Mouse (Mus musculus) T-helper 2 cell (primary cell): ENCODE data around the gene Scml2.
"Not testable (repeated sequence)": the region's sequence is repeated elsewhere in the genome, so short reads cannot be mapped to it uniquely, and the experiment has no call there.

Experiments
- in situ Hi-C: fragments of 300-600 bp; cut with MboI, MseI; formaldehyde crosslinking; loops from one replicate; pipeline ENCODE4 v1.15.1; 2025; ENCODE audit warnings: high pct_unique_total_duplicates

Gene Scml2

GRCm38 (mm10) chrX:161116893-161117292, at the start of gene Scml2:
Scml2 (plus strand) TSS chrX:161117193.
- in situ Hi-C loops = not testable (repeated sequence)

DNA sequence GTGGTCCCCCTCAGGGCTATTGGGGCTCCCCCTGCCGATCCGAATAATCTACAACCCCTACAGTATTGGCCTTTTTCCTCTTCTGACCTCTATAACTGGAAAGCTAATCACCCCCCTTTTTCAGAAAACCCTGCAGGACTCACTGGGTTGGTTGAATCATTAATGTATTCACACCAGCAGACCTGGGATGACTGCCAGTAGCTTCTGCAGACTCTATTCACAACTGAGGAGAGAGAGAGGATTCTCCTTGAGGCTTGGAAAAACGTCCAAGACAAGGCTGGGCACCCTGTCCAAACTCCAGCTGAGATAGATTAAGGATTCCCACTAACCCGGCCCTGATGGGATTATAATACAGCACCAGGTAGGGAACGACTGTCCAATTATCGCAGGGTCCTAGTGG, 41.4 kb upstream of the Scml2 start:
- in situ Hi-C loops = loop anchor here (10.0 kb wide), 1 partner anchor 1201 kb away; no protein-coding TSS in a partner anchor

- in situ Hi-C loops = no loop called here
These were observed 45.5 kb downstream of the Scml2 start for GRCm38 (mm10) chrX:161162314-161163068.

DNA sequence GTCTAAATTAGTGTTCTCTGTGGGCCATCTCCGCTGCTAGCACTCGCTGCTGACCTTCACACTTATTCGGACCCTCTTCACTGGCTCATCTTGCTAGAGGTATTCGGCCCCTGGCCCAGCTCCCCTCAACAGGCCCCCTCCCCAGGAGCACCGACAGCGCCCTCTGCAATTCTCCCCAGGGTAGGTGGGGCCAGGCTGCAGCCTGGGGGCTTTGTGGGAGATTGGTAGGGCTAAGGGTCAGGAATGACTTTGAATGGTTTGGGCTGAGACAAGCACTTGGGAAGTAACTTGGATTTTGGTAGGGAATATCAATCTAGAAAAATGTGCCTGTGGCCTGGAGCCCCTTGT, 46.0 kb downstream of the Scml2 start:
- in situ Hi-C loops = no loop called here

DNA sequence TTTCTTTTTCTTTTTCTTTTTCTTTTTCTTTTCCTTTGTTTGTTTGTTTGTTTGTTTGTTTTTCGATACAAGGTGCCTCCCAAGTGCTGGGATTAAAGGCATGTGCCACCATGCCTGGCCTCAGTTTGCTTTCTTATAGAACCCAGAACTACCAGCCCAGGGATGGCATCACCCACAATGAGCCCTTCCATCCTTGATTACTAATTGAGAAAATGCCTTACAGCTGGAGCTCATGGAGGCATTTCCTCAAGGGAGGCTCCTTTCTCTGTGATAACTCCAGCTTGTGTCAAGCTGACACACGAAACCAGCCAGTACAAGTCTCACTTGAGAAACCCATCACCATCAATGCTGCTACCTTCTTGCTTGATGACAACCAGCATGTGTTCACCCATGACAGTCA, 170.2 kb downstream of the Scml2 start, which contains the start of gene Gm15262:
Gene Gm15262 (plus strand): TSS at position 301 of the 400 bp plus-strand sequence.
- in situ Hi-C loops = not testable (repeated sequence)
